Mouse (Mus musculus) lung, embryonic 16.5 days (tissue): ENCODE data around the gene Tuba1c. TPM values are rescaled to one million over a fixed set of nuclear protein-coding genes. Genes with fewer than 3 reads are reported as not detected.
"Not testable (repeated sequence)": the region's sequence is repeated elsewhere in the genome, so short reads cannot be mapped to it uniquely, and the experiment has no call there.

Experiments
- ATAC-seq: fragments of 200-750 bp; cut with Nextera tagmentation; 2 replicates; pipeline ENCODE4 v1.8.0; 2017; ENCODE audit warnings: low read depth, mild to moderate bottlenecking, moderate library complexity
- H3K27ac ChIP-seq: fragments of 300-500 bp; sonication (generic); 2 replicates; pipeline ENCODE4 v1.5.1; 2014; ENCODE audit warnings: mild to moderate bottlenecking, control low read depth, low read length
- H3K27me3 ChIP-seq: fragments of 300-500 bp; sonication (generic); 2 replicates; pipeline ENCODE4 v1.6.1; 2014; ENCODE audit warnings: low read depth, low read length, mixed read lengths; ENCODE audit not compliant: control insufficient read depth, insufficient read depth
- H3K36me3 ChIP-seq: fragments of 300-500 bp; sonication (generic); 2 replicates; pipeline ENCODE4 v1.6.1; 2014; ENCODE audit warnings: low read length; ENCODE audit not compliant: control insufficient read depth, insufficient read depth
- H3K4me1 ChIP-seq: fragments of 300-500 bp; sonication (generic); replicated peaks from 2 replicates; pipeline ENCODE4 v1.6.1; 2014; ENCODE audit warnings: low read length, mixed read lengths; ENCODE audit not compliant: control insufficient read depth, insufficient read depth
- H3K4me2 ChIP-seq: fragments of 300-500 bp; sonication (generic); 2 replicates; pipeline ENCODE4 v1.6.1; 2014; ENCODE audit warnings: low read depth, low read length, control low read depth
- H3K4me3 ChIP-seq: fragments of 300-500 bp; sonication (generic); 2 replicates; pipeline ENCODE4 v1.5.1; 2014; ENCODE audit warnings: mild to moderate bottlenecking, low read length, control low read depth
- H3K9ac ChIP-seq: fragments of 300-500 bp; sonication (generic); 2 replicates; pipeline ENCODE4 v1.6.1; 2014; ENCODE audit warnings: low read length, control low read depth
- H3K9me3 ChIP-seq: fragments of 300-500 bp; sonication (generic); 2 replicates; pipeline ENCODE4 v1.6.1; 2016; ENCODE audit warnings: low read length; ENCODE audit not compliant: control insufficient read depth
- WGBS: fragments of 180-500 bp; shearing (Covaris S2); extraction: QIAGEN DNeasy Blood & Tissue Kit; methylation state at CpG from one replicate; pipeline ENCODE4 v1.1.7; 2014; 5-methylcytosine and 5-hydroxymethylcytosine counted together
- polyA plus RNA-seq: library from polyadenylated mRNA; unstranded; fragments of >200 nt; fragmentation: Nextera tagmentation; extraction: Ambion mirVana; gene quantifications from 2 replicates; pipeline ENCODE4 v1.2.1, GENCODE M21; 2015

The Tuba1c gene
- polyA plus RNA-seq, 1 experiment from 2014 or later: 226 TPM

- ATAC-seq: no peak
- H3K27ac ChIP-seq: no peak overlapping the region
- H3K4me2 ChIP-seq: no peak overlapping the region
- no peak overlapping the region for H3K4me3 ChIP-seq
- H3K9me3 ChIP-seq: no peaks in the 10 kb centered on the region
- 84% methylated on average over 1 of the region's 1 CpGs for WGBS
- no peaks in the 10 kb centered on the region for H3K27me3 ChIP-seq
- peaks cover 1% of the 10 kb centered on the region for H3K36me3 ChIP-seq
- no peak overlapping the region for H3K9ac ChIP-seq
- peaks cover 16% of the 10 kb centered on the region for H3K4me1 ChIP-seq
These were observed 42.3 kb downstream of the Tuba1c start for GRCm38 (mm10) chr15:99071988-99072387.

GRCm38 (mm10) chr15:99074019-99074599 is 44.4 kb downstream of the Tuba1c start, which contains the start of gene Troap:
Troap (plus strand) TSS chr15:99074575.
- H3K9ac ChIP-seq: peak within 1 kb of the TSS; percentile 84
- WGBS: 12% methylated on average over 9 of the region's 9 CpGs
- ATAC-seq: peak; percentile 41

GRCm38 (mm10) chr15:99074600-99075333 is 45.1 kb downstream of the Tuba1c start:
- peak; percentile 99 for ATAC-seq
- Histone ChIP-seq H3K27ac (peak overlapping the region; percentile 93), H3K27me3 (no peaks in the 10 kb centered on the region), H3K9ac (peak overlapping the region; percentile 84), H3K4me2 (peak overlapping the region; percentile 91), H3K36me3 (peaks cover 11% of the 10 kb centered on the region), H3K4me3 (peak overlapping the region; percentile 80), H3K9me3 (no peaks in the 10 kb centered on the region), H3K4me1 (peaks cover 21% of the 10 kb centered on the region)
- WGBS: under 1% methylated on average over 44 of the region's 44 CpGs

More at GRCm38 (mm10) chr15:99074019-99074599, 44.4 kb downstream of the Tuba1c start, which contains the start of gene Troap:
- Histone ChIP-seq H3K36me3 (peaks cover 11% of the 10 kb centered on the region), H3K9me3 (no peaks in the 10 kb centered on the region), H3K4me2 (peak within 1 kb of the TSS; percentile 91), H3K4me3 (peak within 1 kb of the TSS; percentile 80), H3K27me3 (no peaks in the 10 kb centered on the region), H3K4me1 (peaks cover 21% of the 10 kb centered on the region), H3K27ac (peak within 1 kb of the TSS; percentile 93)

- Histone ChIP-seq H3K4me2 (peak overlapping the region; percentile 91), H3K4me1 (peaks cover 21% of the 10 kb centered on the region), H3K36me3 (peaks cover 14% of the 10 kb centered on the region), H3K4me3 (peak overlapping the region; percentile 80)
- not testable (repeated sequence) for ATAC-seq, H3K9me3 ChIP-seq, H3K9ac ChIP-seq, H3K27ac ChIP-seq, H3K27me3 ChIP-seq
- 94% methylated on average over 3 of the region's 3 CpGs for WGBS
These were observed 46.3 kb downstream of the Tuba1c start for GRCm38 (mm10) chr15:99076011-99076410.

GRCm38 (mm10) chr15:99078181-99078910 is 48.7 kb downstream of the Tuba1c start:
- H3K9me3 ChIP-seq: no peaks in the 10 kb centered on the region
- no peak overlapping the region for H3K27ac ChIP-seq
- peaks cover 21% of the 10 kb centered on the region for H3K4me1 ChIP-seq
- no peak overlapping the region for H3K4me2 ChIP-seq
- WGBS: 65% methylated on average over 15 of the region's 15 CpGs
- no peak for ATAC-seq
- no peaks in the 10 kb centered on the region; the same call in 1 of the 2 replicates for H3K27me3 ChIP-seq
- H3K36me3 ChIP-seq: peaks cover 33% of the 10 kb centered on the region
- H3K4me3 ChIP-seq: no peak overlapping the region
- no peak overlapping the region for H3K9ac ChIP-seq

- H3K36me3 ChIP-seq: peaks cover 33% of the 10 kb centered on the region
- H3K27ac ChIP-seq: no peak overlapping the region
- no peaks in the 10 kb centered on the region for H3K9me3 ChIP-seq
- peaks cover 7% of the 10 kb centered on the region for H3K27me3 ChIP-seq
- 69% methylated on average over 3 of the region's 3 CpGs for WGBS
- no peak overlapping the region for H3K9ac ChIP-seq
- no peak for ATAC-seq
- H3K4me2 ChIP-seq: no peak overlapping the region
- no peak overlapping the region for H3K4me3 ChIP-seq
- H3K4me1 ChIP-seq: peaks cover 26% of the 10 kb centered on the region
These were observed 50.1 kb downstream of the Tuba1c start for GRCm38 (mm10) chr15:99079804-99080203.

- no peak for ATAC-seq
- Histone ChIP-seq H3K27me3 (peaks cover 27% of the 10 kb centered on the region), H3K4me3 (no peak overlapping the region), H3K9me3 (no peaks in the 10 kb centered on the region), H3K27ac (no peak overlapping the region), H3K36me3 (peaks cover 29% of the 10 kb centered on the region), H3K9ac (no peak overlapping the region), H3K4me2 (no peak overlapping the region), H3K4me1 (peaks cover 15% of the 10 kb centered on the region)
- WGBS: 95% methylated on average over 12 of the region's 12 CpGs
These were observed 52.6 kb downstream of the Tuba1c start for GRCm38 (mm10) chr15:99082322-99082721.

GRCm38 (mm10) chr15:99082840-99083239 is 53.1 kb downstream of the Tuba1c start:
- no peak for ATAC-seq
- Histone ChIP-seq H3K27me3 (peaks cover 32% of the 10 kb centered on the region), H3K9ac (no peak overlapping the region), H3K9me3 (no peaks in the 10 kb centered on the region), H3K36me3 (peaks cover 29% of the 10 kb centered on the region), H3K27ac (no peak overlapping the region), H3K4me1 (peaks cover 13% of the 10 kb centered on the region), H3K4me3 (no peak overlapping the region), H3K4me2 (no peak overlapping the region)
- 84% methylated on average over 16 of the region's 16 CpGs for WGBS

- Histone ChIP-seq H3K9ac (no peak overlapping the region), H3K27me3 (peaks cover 36% of the 10 kb centered on the region), H3K27ac (no peak overlapping the region), H3K4me2 (no peak overlapping the region), H3K9me3 (no peaks in the 10 kb centered on the region), H3K4me1 (peaks cover 12% of the 10 kb centered on the region), H3K4me3 (no peak overlapping the region), H3K36me3 (peaks cover 26% of the 10 kb centered on the region)
- ATAC-seq: 0 out of 2 replicates have a peak, but pooled peaks have one; percentile 34
- 63% methylated on average over 9 of the region's 9 CpGs for WGBS
These were observed 53.6 kb downstream of the Tuba1c start for GRCm38 (mm10) chr15:99083258-99083657.
